Mouse (Mus musculus): ENCODE measurements at regions not wholly inside any gene's neighbourhood (a gene's known extent, or its start where the extent isn't known, plus 50 kb on each side); places are given as distances from the start of the nearest gene placed in this dataset.
"Not testable (repeated sequence)": the region's sequence is repeated elsewhere in the genome, so short reads cannot be mapped to it uniquely, and the experiment has no call there.

- Histone ChIP-seq H3K4me3 (no peak overlapping the region), H3K9ac (no peak overlapping the region), H3K36me3 (no peaks in the 10 kb centered on the region), H3K4me1 (0 out of 2 replicates have a peak, but pooled peaks cover 4% of the 10 kb centered on the region), H3K4me2 (no peak overlapping the region), H3K9me3 (no peaks in the 10 kb centered on the region), H3K27me3 (no peaks in the 10 kb centered on the region), H3K27ac (no peak overlapping the region)
- WGBS = 94% methylated on average over 2 of the region's 2 CpGs
- no peak for ATAC-seq (ENCODE audit: insufficient number of reproducible peaks, insufficient read depth, low FRiP score, low TSS enrichment, low read depth)
Measured at GRCm38 (mm10) chr3:9061396-9061795, 548.5 kb downstream of the Zfp704 start.

- ATAC-seq (ENCODE audit: insufficient number of reproducible peaks, insufficient read depth, low FRiP score, low TSS enrichment, low read depth); H3K9ac ChIP-seq; H3K9me3 ChIP-seq; H3K4me3 ChIP-seq; H3K4me1 ChIP-seq; H3K27ac ChIP-seq; H3K27me3 ChIP-seq; H3K4me2 ChIP-seq; H3K36me3 ChIP-seq: not testable (repeated sequence)
- 63% methylated on average over 3 of the region's 3 CpGs for WGBS
Measured at GRCm38 (mm10) chr3:9057703-9058102, 552.2 kb downstream of the Zfp704 start.

GRCm38 (mm10) chr3:9056846-9057245 is 553.0 kb downstream of the Zfp704 start:
- Histone ChIP-seq H3K4me3 (no peak overlapping the region), H3K9ac (no peak overlapping the region), H3K36me3 (no peaks in the 10 kb centered on the region), H3K9me3 (no peaks in the 10 kb centered on the region), H3K4me2 (no peak overlapping the region), H3K27me3 (no peaks in the 10 kb centered on the region), H3K27ac (no peak overlapping the region), H3K4me1 (no peaks in the 10 kb centered on the region)
- WGBS = 79% methylated on average over 6 of the region's 6 CpGs
- ATAC-seq (ENCODE audit: insufficient number of reproducible peaks, insufficient read depth, low FRiP score, low TSS enrichment, low read depth) = no peak

- Histone ChIP-seq H3K27me3 (no peaks in the 10 kb centered on the region), H3K36me3 (no peaks in the 10 kb centered on the region), H3K4me3 (no peak overlapping the region), H3K9ac (no peak overlapping the region), H3K9me3 (no peaks in the 10 kb centered on the region), H3K4me1 (no peaks in the 10 kb centered on the region), H3K4me2 (no peak overlapping the region), H3K27ac (no peak overlapping the region)
- no peak for ATAC-seq (ENCODE audit: insufficient number of reproducible peaks, insufficient read depth, low FRiP score, low TSS enrichment, low read depth)
- 67% methylated on average over 6 of the region's 6 CpGs for WGBS
Measured at GRCm38 (mm10) chr3:9055780-9056179, 554.1 kb downstream of the Zfp704 start.

Measured in embryonic facial prominence, embryonic 13.5 days (tissue).